Mouse (Mus musculus) layer of hippocampus, adult 9-11 months (tissue): ENCODE data around the gene Prrx1.

Experiments used
- DNase-seq: peaks from one replicate; pipeline ENCODE4 v3.0.0; 2022

Prrx1 gene

DNA sequence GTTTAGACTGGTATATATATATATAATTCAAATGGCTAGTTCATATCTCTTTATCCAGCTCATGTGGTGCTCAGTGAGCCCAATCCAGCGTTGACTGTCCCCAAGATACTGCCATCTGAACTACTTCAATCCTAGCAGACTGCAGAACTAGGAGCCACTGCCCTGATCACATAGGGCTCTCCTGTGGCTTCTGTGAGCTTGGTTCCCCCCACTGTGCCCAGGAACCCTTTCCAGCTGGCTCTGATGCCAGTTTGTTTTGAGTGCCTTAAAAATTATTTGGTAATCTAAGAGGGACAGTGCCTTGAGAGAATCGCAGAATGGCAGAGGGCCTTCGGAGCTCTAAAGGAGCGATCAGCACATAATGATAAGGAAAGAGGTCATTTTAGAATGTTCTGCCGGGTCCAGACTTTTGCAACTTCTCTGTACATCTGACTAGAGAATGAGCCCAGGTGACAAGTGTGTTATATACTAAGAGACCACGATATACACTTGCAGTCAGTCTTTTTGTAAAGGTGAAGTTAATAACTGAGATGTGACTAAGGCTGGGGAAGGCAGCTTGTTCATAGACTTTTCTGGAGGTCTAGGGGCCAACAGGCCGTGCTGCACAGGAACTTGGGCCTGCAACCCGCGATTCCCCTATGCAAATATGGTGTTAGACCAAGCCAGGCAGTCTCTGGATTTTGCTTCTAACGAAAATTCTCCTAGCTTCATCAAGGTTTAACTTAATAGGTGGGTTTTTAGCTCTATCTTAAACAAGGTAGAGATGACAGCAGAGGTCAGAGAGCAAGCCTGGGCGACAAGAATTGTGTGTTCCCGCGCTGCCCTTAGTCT lies 2.3 kb downstream of the Prrx1 start:
- no peak for DNase-seq

DNA sequence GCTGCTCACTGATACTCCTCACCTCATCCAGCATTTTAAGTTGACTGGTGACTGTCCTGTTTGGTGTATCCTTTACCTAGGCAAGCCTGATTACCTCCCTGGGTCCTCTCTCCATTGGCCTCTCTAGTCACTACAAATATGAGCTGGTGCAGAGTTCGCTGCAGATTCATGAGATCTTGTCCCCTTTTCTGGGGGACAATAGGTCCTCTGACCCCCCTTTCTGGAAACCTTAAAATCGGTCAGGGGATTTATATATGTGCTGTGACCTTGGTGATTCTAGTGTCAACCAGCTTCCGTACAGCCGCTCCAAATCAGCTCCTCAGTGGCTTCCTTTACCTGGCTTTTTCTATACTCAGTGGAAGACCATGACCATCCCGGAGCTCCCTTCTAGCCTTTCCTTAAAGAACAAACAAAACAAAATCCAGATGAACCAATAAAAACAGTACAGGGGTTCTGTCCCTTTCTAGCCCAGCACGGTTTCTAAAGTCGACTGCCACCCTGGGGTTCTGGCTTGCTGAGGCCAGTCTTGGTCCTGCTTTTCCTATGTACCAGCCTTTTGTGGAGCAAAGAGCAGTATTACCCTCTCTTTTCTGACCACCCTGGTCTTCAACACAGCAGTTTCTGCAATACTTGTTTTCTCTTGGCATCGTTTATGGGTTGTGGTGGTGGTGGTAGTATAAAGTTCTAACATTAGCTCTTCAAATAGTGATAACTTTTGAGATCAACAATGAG lies 3.3 kb downstream of the Prrx1 start:
- DNase-seq, result no peak

DNA sequence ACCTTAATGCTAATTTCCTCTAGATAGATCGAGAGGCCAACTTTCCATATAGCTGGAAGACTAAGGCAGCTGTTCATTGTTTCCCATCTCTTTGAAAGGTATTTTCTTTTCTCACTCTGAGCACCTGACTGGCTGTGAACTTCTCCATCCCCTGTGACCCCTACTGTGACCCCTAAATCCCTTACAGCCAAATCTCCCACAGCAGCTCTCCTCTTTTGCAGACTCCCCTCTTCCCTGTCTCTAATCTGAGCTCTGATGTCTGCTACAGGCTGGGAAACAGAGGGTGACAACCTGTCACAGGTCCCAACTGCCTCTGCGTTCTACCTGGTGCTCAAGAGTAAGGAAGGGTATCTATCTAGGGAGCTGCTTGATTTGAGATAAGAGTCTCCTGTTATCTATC lies 4.0 kb downstream of the Prrx1 start:
- DNase-seq, result no peak

DNA sequence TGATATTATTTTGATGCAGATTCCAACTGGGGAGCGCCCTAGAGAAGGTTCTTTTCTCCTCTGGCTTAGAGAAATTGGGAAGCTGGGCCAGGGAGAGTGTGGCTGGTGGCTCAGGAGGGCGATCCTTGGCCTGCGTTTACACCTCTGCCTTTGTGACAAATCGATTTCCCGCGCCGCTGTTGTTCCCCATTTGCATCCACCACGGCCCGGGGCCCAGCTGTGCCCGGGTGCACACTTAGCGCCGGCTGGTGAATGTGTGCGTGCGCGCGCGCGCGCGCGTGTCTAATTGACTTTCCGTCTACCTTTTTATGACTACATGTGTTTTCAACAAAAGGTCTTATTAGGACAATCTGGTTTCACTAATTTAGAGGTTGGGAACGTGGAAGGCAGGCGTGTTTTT lies 4.9 kb downstream of the Prrx1 start:
- no peak for DNase-seq

DNA sequence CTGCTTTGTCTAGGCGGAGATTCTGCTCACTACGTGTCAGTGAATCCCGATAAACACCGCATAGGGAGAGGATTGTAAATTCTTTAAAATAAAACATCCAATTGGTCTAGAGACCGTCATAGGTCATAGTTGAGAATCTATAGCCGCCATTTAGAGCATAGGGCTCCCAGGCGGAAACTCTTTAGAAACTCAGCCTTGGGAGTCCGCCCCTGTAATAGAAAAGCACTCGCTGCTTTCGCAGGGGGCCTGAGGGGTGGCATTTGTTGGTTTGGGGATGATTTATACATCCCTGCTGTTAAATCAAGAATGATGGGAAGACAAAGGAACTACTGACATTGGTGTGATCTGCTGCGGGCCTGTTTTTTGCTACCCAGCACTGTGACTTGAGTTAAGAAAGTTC lies 5.8 kb downstream of the Prrx1 start:
- no peak for DNase-seq

DNA sequence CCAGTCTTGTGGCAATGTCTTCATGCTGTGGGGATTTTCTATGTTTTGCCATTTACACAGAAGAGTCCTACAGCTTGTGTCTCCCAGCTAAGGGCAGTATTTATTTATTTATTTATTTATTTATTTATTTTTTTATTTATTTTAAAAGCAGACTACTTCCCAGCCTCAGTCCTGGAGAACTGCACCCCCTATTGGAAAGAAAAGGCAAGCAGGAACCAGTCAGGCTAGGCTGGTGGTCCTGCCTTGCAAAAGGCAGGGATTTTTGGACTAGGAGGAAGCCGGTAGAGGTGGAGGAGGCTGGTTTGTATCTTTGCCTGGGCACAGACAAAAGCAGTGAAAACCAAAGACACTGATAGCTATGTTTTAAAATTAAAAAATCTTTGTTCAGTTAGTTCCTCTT lies 7.6 kb downstream of the Prrx1 start:
- no peak for DNase-seq

DNA sequence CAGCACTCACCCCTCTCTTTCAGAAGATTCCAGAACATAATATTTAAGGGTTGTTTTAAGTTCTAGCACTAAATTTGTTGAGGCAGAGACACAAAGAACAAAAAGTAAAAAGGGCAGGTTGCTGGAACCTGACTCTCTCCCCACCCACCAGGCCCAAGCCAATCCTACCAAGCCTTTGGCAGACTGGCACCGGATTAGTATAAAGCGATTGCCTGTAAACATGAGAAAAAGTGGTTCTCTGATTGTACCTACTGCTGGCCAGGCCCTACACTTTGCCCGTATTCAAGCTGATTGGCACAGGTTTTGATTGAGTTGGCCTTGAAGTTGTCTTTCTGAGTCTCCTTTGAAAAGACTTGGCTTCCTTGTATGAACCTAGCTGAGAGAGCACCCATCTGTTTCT lies 8.7 kb downstream of the Prrx1 start:
- DNase-seq, result no peak

DNA sequence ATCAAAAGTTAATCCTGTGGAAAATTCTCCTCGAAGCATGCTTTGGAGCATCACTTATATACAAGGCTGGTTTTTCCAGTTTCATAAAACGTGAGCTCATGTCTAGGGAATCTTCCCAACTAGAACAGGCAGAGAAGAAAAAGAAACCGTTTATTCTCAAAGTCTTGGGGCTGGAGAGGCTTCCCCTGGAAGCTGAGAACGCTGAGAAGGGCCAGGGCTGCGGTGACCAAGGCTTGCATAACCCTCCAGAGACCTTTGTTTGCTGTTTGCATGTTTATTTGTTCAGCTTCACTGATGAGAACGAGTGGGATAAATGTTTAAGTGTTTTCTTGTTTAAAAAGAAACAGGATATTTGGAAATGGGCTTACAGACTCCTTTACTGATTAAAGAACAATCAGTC lies 11.2 kb downstream of the Prrx1 start:
- DNase-seq, result no peak

DNA sequence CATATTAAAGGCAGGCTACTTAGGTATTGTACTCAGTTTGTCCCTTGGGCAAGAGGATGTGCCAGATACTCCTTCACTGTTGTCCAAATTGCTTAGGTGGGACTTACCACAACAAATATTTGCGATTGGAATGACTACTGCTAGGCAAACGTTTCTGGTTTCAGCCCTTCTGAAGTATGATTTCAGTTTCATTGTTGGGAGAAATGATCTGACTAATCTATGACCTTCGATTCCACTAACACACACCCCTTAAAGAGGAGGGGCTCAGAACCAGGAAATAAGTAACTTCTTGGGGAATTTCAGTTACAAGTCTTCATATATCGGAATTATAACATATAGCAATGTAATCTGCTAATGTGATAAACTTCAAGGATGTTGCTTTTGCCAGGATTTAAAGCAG lies 20.4 kb downstream of the Prrx1 start:
- DNase-seq, result no peak

DNA sequence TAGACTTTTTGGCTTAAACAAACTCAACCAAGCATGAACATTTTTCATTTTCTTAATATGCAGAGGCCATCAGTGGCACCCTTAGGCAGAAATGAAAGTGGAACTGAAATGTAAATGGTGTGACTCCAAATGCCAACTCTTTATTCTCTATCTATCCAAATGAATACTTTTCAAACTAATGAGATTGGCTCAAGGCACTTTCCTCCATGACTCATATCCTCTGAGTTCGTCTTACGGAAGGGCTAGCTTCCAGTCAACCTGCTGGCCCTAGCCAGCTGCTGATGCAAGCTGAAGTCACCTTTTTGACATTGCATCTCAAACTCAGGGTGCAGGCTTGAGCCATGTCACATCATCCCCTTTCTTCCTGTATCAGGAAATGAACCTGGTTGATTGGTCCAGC lies 21.6 kb downstream of the Prrx1 start:
- DNase-seq, result no peak

DNA sequence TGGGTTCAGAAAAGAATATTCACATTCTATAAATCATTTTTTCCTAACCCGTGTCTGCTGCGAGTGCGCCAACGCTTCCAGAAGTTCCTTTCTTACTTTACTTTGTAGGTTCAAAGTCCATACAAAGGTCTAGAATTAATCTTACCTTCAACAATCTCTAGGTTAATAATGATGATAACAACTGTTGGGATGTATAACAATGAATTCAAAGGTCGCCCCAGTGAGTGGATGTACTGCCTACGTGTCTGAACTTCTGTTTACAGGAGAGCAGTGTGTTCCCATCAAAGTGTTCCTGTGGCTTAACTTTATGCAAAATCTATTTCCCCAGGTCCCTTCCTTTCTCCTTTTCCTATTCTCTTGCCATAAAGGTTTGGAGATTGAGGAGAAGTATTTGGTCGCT lies 24.4 kb downstream of the Prrx1 start:
- no peak for DNase-seq

DNA sequence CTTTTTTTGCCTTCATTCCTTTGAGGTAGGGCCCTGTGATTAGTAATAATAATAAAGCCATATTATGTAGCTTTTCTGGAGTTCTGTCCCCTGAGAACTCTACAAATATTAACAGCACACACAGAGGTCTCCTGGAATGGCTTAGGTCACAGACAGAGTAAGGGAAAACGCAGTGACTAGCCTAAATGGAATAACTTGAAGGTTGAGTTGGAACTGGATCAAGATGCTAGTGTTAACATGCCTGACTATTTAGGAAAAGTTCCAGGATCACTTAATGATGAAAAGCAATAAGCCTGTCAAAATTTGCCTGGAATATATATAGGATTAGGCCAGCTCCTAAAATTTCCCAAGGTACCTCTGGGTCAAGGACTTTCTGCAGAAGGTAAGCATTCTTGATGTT lies 28.0 kb downstream of the Prrx1 start:
- DNase-seq, result no peak

DNA sequence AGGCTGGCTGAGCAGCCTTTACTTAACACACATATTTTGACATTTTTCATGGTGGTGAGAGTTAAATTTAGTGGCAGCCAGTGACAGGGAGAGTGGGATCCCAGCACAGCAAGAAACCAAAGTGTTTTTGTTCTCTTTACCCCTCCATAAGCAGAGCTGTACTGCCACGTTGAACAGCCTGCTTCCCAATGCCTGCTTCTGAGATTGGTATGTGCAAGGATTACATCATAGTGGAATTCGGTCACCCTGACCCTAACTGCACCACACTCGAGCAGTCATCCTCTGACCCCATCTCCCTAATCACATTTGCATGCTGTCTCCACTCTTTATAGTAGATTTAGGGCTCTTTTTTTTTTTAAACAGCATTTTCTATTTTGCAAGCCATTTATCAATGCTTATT lies 28.4 kb downstream of the Prrx1 start:
- no peak for DNase-seq

DNA sequence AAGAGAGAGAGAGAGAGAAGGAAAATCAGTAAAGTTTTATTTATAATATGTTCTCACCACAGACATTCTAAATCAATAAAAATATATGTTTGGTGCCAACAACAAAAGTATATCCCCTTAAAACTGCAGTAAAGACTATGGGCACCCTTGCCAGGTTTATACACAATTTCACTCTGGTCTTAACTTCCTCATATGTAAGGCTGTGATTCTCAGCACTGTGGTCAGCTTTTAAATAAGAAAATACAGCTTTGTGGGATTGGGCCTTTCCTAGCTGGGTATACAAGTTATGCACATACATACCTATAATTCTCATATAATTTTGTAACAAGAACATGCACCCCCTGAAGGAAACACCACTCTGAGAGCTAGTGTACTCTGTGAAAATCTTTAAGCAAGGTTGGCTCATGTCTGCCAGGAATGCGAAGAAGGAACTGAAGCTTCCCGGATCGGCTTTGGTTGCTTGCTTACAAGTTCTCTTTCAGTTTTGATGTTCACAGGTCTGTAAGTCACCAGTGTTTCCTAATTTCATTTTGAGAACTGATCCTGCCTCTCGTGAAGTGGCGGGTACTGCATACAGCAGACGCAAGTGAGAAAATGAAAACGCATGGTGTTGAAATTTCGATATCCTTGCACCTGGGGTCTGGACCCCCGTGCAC lies 29.4 kb downstream of the Prrx1 start:
- no peak for DNase-seq

DNA sequence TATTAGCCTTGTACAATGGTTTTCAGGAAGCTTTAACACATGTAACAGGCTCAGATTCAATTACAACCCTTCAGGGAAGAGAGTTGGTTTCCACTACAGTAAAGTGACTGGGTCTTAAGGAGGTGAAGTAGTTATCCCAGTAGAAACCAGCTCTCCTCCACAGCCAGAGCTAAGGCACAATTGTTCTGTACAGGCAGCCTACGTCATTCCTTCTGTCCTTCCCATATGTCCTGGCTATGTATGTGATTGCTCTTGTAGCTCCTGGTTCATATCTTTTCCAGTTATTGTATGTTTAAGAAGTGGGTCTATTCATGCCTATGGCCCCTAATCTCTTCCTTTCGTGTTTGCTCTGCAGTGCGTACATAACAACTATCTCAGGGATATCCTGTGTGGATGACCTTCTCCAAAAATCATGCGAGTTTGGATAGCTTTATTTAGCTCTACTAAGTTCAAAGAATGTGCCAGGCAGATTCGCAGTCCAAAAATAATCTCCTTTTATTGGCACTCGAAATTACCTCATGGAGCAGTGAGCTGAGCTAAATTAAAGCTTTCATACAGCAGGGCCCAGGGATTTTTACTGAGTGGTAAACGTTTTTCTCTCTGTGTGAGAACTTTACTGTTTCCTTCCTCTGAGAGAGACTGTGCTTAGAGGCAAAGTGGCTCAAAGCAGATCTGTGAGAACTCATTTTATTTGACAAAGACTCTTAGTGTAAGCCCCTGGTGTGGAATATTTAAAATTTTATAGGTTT lies 31.9 kb downstream of the Prrx1 start:
- peak; percentile 44 for DNase-seq

DNA sequence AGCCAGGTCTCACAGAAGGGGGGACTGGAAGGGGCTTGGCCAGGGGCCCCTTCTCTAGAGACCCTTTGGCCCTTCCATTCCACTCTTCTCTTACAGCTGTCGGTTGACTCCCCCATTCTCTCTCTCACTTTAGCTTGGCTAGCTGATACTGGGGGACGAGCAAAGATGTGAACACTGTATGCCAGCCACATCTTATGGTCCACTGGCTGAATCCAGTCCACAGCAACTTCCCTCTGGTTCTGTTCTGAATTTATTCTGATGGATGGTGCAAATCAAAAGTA lies 32.7 kb downstream of the Prrx1 start:
- no peak for DNase-seq

DNA sequence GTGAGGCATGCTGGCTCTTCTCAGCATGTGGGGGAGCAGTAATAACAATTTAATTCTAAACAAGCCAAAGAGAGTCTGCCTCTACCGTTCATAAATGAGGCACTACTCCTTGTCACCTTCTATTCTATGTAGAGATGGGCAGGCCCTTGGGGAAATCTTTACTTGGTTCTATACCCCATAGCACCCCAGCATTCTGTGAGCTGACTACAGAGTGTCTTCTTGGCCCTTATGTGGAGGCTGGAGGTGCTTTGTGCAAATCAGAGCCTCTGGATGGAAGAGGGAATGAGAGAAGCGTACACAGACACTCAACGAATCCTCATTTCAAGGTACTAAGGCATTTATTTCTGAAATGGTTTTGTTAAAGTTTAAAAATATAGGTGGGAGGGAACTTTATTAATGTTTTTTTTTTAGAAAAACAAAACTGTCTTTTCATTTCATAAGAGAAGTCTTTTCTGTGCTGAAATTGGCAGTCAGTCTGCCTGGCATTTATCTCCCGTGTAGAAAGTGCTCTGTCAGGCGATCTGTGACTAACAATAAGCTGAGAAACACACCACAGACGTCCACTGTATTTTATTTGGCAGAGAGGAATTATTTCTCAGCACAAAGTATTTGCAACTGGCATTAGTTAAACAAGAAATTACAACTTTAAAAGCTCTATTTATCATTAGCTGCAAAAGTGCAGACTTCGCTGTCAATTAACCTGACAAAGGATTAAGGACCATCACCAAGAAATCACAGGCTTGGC lies 33.2 kb downstream of the Prrx1 start:
- DNase-seq, result peak; percentile 34

DNA sequence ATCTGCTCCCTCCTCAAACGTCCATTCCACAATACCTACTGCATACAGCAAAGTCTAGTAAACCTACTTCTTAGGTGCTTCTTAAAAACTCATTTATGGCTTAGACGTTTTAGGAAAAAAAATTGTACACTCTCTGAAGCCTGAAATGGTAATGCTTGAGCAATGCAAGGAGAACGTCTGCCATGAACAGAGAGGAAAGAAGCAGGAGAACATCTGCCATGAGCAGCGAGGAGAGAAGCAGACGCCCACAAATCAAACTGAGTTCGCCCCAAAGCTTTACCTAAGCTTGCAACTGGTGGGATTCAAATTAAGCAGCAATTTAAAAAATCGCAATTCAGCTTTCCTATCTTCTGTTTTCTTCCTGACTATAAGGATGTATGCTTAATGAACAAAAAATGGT lies 36.4 kb downstream of the Prrx1 start:
- DNase-seq, result peak; percentile 23

DNA sequence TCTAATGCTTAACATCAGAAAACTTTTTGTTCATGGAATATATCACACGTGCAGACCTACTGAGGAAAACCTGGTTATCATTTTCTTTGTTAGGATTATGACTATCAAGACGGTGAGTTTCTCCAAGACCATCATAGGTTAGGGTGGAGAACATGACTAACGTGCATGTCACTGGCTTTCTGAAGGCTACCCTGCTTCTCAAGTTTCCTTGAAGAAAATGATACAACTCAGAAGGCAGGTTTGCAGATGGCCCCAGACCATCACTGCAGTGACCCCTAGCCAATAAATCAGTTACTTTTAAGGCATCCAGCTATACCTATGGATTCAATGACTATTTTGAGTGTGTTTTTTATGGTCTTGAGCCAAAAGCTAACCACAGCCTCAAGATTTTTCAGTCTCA lies 38.6 kb downstream of the Prrx1 start:
- DNase-seq, result no peak

DNA sequence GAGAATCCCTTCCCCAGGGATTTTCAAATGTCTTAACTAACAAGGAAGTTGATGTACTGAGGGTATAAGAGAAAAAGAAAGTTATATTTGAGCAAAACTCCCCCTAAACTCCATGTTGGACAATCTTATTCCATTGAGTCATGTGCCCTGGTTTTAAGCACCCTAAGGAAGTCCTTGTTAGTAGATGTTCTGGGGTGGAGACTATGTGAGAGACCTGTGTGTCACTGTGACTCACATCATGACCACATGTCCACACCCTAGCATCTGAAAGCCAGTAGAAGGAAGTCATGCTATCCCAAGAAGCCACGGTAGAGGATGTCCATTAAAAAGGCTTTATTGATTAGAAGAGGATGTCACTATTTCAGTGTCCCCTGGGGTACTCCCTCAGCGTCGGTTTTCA lies 40.4 kb downstream of the Prrx1 start:
- DNase-seq, result no peak

DNA sequence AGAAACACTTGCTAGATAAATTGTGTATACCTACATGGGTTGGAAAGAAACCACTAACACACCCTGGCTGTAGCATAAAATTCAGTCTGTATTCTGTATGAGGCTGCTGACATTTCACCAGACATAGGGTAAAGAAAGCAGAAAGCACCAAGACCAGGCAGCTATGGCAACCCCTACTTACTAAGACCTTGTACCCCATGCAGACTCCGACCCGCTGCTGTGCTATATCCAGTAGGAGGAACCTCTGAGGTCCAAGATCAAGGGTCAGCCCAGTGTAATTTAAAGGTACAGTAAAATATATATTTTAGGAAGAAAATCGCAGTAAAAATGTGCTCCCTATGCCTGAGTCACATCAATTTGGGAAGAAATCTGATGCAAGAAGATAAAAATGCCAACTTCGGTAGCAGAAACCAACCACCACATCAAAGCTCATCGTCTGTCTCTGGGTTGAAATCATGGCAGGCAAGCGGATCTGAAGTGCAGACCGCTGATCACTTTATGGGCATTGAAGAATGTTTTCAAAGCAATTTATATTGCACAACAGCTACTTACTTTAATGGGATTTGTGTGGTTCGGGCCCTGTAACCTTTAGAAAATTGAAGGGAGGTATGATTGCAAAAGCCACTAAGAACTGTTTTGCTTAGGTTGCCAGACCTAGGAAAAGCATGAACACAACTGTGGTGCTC lies 46.5 kb downstream of the Prrx1 start:
- DNase-seq, result no peak

DNA sequence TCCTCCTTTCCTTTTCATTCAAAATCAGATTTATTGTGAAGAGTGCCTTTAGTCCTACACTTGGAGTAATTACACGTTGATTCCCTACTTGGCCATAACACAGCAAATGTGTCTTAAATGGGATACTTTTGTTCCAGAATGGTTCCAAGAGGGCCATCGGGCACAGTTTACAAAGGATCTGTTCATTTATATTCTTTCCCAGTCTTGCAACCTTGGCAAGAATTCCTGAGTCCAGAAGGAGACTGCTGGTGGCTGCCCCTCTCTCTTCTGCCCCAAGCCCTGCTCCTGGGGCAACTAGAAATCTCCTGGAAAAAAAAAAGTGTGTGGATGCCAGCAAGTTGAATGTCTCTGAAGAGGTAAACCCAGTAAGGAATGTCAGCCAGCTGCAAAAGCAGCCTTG lies 56.2 kb downstream of the Prrx1 start:
- DNase-seq, result peak; percentile 20
